Mouse (Mus musculus) cortical plate, adult 2 months (tissue): ENCODE results near the gene Csgalnact2. TPM values are rescaled to one million over a fixed set of nuclear protein-coding genes. Genes with fewer than 3 reads are reported as not detected.
A peak's percentile ranks its signal among the peaks of the same experiment; 100 is the strongest.

Source experiments
- H3K27ac ChIP-seq: fragments of 200-500 bp; 2 replicates; pipeline ENCODE4 v1.5.1; 2012; ENCODE audit warnings: low read length, control low read depth, inconsistent platforms; ENCODE audit not compliant: insufficient read depth
- H3K4me1 ChIP-seq: fragments of 200-500 bp; 2 replicates; pipeline ENCODE4 v1.6.1; 2011; ENCODE audit warnings: low read length; ENCODE audit not compliant: control insufficient read depth, insufficient read depth
- H3K4me3 ChIP-seq: fragments of 200-500 bp; 2 replicates; pipeline ENCODE4 v1.5.1; 2011; ENCODE audit warnings: mild to moderate bottlenecking, low read length, control low read depth; ENCODE audit not compliant: insufficient read depth
- CTCF ChIP-seq: fragments of 200-500 bp; IDR thresholded peaks from 2 replicates; pipeline ENCODE4 v1.5.1; 2011; ENCODE audit warnings: mild to moderate bottlenecking, control low read depth, low read length; ENCODE audit not compliant: insufficient read depth; ENCODE audit errors: extremely low read depth
- POLR2A ChIP-seq: fragments of 200-500 bp; IDR thresholded peaks from 2 replicates; pipeline ENCODE4 v1.6.1; 2011; ENCODE audit warnings: mild to moderate bottlenecking, low read length, control low read depth; ENCODE audit not compliant: insufficient read depth; ENCODE audit errors: extremely low read depth
- polyA plus RNA-seq: library from polyadenylated mRNA; depleted of rRNA; stranded (reverse); fragments of >200 nt; gene quantifications from 2 replicates; pipeline ENCODE4 v1.2.3, GENCODE M21; 2012; rRNA removed

The Csgalnact2 gene
- polyA plus RNA-seq, 1 experiment, result 9.1 TPM

DNA sequence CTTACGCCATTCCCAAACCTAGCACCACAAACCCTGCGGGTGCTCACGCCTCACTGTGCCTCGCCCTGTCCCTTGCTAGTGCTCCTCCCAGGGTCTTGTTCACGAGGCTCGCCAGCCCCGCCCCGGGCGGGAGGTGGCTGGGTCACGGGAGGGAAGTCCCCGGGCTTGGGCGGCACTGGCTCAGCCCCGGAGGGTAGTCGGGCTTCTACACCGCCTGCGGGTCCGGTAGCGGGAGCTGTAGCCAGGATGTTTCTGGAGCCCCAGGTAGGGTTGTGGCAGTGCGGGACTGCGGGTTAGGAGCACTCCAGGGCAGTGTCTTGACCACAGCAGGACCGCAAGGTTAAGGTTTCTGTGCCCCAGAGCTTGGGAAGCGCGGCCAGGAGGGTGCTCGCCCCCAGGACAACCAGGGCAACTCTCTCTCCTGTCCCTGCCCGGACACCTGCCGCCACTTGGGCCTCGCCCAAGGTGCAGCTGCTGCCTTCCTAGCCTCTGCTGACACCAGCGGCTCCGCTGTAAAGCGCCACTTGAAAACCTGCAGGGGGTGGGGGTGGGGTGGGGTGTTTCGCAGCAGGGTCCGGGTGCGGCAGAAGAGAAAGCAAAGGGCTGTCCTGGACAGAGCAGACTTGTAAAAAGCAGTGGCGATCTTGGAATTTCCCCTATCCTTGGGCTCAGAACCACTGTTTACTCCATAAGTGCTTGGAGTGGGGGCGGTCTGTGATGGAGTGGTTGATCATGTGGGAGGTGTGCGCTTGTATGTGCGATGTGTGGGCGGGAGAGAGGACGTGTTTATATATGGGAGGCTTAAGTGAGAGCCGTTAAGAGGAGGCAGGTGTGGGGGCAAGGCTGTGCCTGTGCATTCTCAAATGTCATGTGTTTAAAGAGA, 72.5 kb downstream of the Csgalnact2 start:
- Histone ChIP-seq H3K4me1 (peaks cover 17% of the 10 kb centered on the region), H3K4me3 (peak overlapping the region; percentile 26), H3K27ac (peak overlapping the region; percentile 55; the same call in 1 of the 2 replicates)
- TF ChIP-seq POLR2A (no peak), CTCF (no peak)

DNA sequence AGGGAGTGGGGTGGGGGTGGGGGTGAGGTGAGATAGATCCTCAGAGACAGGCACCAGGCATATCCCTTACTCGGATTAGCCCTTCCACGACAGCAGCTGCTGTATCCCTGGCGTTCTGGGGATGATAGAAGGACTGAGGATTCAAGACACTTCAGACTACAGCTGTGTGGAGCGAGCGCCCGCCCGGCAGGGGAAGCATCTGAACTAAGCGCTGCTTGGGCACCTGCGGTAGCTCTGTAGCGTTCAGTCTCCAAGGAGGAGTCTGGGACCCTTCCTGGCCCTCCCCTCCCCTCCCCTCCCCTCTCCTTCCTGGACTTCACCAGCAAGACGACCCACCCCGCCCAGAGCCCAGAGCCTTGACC, 73.1 kb downstream of the Csgalnact2 start:
- peak overlapping the region; percentile 26; the same call in 1 of the 2 replicates for H3K4me3 ChIP-seq
- H3K27ac ChIP-seq, result 0 out of 2 replicates have a peak overlapping the region, but pooled peaks have one; percentile 55
- H3K4me1 ChIP-seq, result peaks cover 13% of the 10 kb centered on the region
- TF ChIP-seq CTCF (no peak), POLR2A (no peak)

DNA sequence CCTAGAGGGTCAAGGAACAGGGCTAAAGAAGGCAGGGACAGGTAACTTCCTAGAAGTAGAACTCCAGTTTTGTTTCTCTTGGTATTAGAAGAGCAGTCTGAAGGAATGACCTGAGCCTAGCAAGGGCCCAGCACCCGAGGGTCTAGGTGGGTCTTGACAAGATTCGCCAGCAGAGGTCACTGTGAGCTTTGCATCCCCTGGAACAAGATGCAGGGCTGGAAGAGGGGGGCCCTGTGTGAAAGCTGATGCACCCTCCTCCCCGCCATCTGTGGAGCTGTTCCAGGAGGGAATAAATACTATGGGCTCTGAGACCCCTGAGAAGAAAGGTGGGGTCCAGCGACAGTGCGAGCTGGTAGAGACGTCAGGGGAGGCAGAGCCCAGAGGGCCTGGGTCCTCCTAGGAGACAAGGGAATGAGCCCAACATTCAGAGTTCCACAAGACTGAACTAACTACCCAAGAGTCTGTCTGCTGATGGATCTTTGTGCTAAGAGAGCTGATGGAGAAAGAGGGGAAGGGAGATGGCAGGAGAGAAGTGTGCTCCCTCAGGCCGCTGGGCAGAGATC, 73.9 kb downstream of the Csgalnact2 start:
- Histone ChIP-seq H3K27ac (no peak overlapping the region; the same call in 1 of the 2 replicates), H3K4me1 (peaks cover 7% of the 10 kb centered on the region; the same call in 1 of the 2 replicates), H3K4me3 (no peak overlapping the region)
- TF ChIP-seq CTCF, result peak; percentile 54
- TF ChIP-seq POLR2A, result no peak

DNA sequence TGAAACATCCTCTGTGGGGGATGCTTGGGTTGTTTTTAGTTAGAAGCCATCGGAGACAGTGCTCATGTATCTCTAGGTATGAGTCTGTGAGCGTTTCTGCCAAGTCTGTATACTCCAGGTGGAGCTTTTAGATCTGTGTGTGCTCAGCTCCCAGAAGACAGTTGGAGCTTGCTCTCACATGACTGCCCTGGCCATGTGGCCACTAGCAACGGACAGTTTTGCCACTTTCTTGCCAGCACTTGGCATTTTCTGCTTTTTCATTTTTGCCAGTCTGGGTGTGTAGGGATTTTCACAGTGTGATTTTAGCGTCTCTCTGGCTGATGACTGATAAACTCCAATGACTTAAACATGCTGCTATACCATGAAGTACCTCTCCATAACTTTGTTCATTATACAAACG, 75.7 kb downstream of the Csgalnact2 start:
- Histone ChIP-seq H3K27ac (no peak overlapping the region), H3K4me3 (no peak overlapping the region), H3K4me1 (peaks cover 6% of the 10 kb centered on the region; the same call in 1 of the 2 replicates)
- no peak for TF ChIP-seq POLR2A
- no peak for TF ChIP-seq CTCF

DNA sequence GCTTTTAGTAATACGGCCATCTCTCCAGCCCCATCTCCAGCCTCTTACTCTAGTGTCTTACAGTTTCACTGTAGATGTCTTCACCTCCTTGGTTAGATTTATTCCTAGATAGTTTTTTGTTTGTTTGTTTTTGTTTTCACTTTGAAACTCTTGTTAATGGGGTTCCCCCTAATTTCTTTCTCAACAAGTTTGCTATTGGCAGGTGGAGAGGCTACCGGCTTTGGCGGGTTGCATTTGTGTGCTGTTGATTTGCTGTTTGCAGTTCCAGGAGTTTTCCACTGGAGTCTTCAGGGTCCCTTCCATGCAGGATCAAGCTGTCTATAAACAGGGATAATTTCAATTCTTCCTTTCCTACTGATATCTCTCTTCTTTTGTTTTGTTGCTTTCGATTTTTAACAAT, 77.7 kb downstream of the Csgalnact2 start:
- H3K4me1 ChIP-seq, result no peaks in the 10 kb centered on the region
- TF ChIP-seq CTCF (no peak), POLR2A (no peak)
- no peak overlapping the region for H3K4me3 ChIP-seq
- H3K27ac ChIP-seq, result no peak overlapping the region

Other genes with a start within 250 kb of the Csgalnact2 start
- gene Hnrnpf, start 238.8 kb downstream of the Csgalnact2 start, polyA plus RNA-seq, result 101 and 111 TPM in 2 replicates
- gene Fxyd4, start 201.4 kb downstream of the Csgalnact2 start, polyA plus RNA-seq, result 0.17 TPM in 1 of 2 replicates, not detected in the other
- gene Rasgef1a, start 127.7 kb downstream of the Csgalnact2 start, polyA plus RNA-seq, result 160 and 164 TPM in 2 replicates
- 1.8 and 2.0 TPM in 2 replicates for gene Ret, start 58.6 kb upstream of the Csgalnact2 start, polyA plus RNA-seq